8 mouse cellular contexts compared by ENCODE assay signal in the genomic region with DNA sequence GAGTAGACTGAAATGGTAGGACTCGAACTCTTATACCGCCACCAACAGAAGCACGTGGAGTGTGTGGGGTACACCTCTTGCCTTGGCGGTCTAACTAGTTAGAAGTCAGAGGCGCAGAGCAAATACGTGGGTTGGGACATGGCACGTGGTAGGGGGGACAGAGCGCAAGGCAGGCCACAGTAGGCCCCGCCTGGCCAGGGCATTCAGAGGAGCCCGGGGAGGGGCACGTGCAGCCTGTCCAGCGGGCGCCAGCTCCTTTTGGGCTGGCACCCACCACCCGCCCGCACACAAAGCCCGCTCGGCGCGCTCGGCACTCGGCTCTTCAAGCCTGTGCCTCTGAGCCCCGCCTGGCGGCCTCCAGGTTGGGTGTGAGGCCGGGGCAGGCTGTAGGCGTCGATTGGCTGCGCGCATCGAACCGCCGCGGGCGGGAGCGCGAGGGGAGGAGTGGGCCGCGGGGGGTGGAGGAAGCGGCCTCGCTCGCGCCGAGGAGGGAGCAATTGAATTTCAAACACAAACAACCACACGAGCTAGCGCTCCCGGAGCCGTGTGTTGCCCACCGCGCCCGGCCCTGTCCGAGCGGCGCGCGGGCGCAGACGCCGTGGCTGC. TPM values are rescaled to one million over a fixed set of nuclear protein-coding genes. Genes with fewer than 3 reads are reported as not detected.
DNase-seq lines count a peak whose midpoint lies in the region; ATAC-seq and TF ChIP-seq lines count a peak whose summit lies in the region.

TSS of gene Hdgf (plus strand) at position 442 of the 606 bp plus-strand sequence.

- peak within 1 kb of the TSS; percentile 88 for H3K27ac ChIP-seq in hindbrain, embryonic 14.5 days

- POLR2A ChIA-PET in Patski (lab: Charles Lee) = interaction anchor here (0.8 to 2.1 kb wide), 7 partner anchors 8 to 24 kb away, joined by 3 to 6 read pairs (median 5); partner anchors contain the start of genes Isg20l2 and Prcc

- under 1% methylated on average over 56 of the region's 57 CpGs for WGBS in hindbrain, embryonic 14.5 days

- no peaks in the 10 kb centered on the region for H3K36me3 ChIP-seq in hindbrain, embryonic 14.5 days (replicated peaks; ENCODE audit: control insufficient read depth, insufficient read depth)

- CTCF ChIA-PET in Patski (lab: Charles Lee) = interaction anchor here (0.6 to 1.4 kb wide), 3 partner anchors 11 to 65 kb away, joined by 3 to 5 read pairs (median 3); partner anchors contain the start of gene Nes

- H3K4me3 ChIP-seq in hindbrain, embryonic 14.5 days (replicated peaks; ENCODE audit: low read length) = peak within 1 kb of the TSS; percentile 75

- no peaks in the 10 kb centered on the region for H3K27me3 ChIP-seq in Patski
- H3K27me3 ChIP-seq in hindbrain, embryonic 14.5 days (ENCODE audit: control insufficient read depth, insufficient read depth, low read length) = no peaks in the 10 kb centered on the region

- peak within 1 kb of the TSS; percentile 89 for H3K4me2 ChIP-seq in hindbrain, embryonic 14.5 days (replicated peaks)

- H3K9ac ChIP-seq in hindbrain, embryonic 14.5 days = peak within 1 kb of the TSS; percentile 79

- in situ Hi-C loops in Patski (cut with MboI; ENCODE audit: low pct_unique_long_range_greater_than_20kb) = no loop called here

- H3K4me1 ChIP-seq in hindbrain, embryonic 14.5 days (replicated peaks; ENCODE audit: control insufficient read depth, insufficient read depth, low read length) = peaks cover 30% of the 10 kb centered on the region

- TF ChIP-seq CTCF in Patski (IDR thresholded peaks at IDR 0.05) = no peak

- ATAC-seq in Patski = peak; percentile 65
- ATAC-seq in hindbrain, embryonic 14.5 days (ENCODE audit: low FRiP score) = peak; percentile 94

- H3K9me3 ChIP-seq in hindbrain, embryonic 14.5 days (ENCODE audit: control insufficient read depth, low read length) = no peaks in the 10 kb centered on the region

- DNase-seq in Patski (ENCODE audit: low read depth, low spot score) = peak; percentile 88
- peak; percentile 95 to 96 for DNase-seq in cerebellum, postnatal 14 days
- DNase-seq in frontal cortex, postnatal 25 days (ENCODE audit: low spot score in 2 of 2) = peak; percentile 73 to 86
- peak; percentile 93 for DNase-seq in hindbrain, embryonic 14.5 days (ENCODE audit: low spot score)
- DNase-seq in layer of hippocampus, postnatal 36 days = peak; percentile 95 to 96
- DNase-seq in lung, postnatal 36 days = peak; percentile 97
- peak; percentile 99 for DNase-seq in retina, postnatal 1 day
- peak; percentile 87 to 91 for DNase-seq in urinary bladder, adult 18-20 months (ENCODE audit: low spot score in 2 of 2)

RNA-seq across cellular contexts. Expression of gene Hdgf, which starts in this region (rescaled TPM):
- 503 TPM for polyA plus RNA-seq in Patski (2021)
- 163 and 179 TPM in 2 replicates for polyA plus RNA-seq in hindbrain, embryonic 14.5 days (2014; fragmentation: Nextera tagmentation; extraction: Ambion mirVana)
- 100 to 1,000 TPM; 140 to 149 TPM for total RNA-seq in layer of hippocampus, postnatal 36 days (2021)

Comparison
In these comparisons a context has a peak if more than half of its experiments do, and no peak if none do; other contexts are left out.
1. Peak in every context shown above with its lines: DNase-seq, ATAC-seq, H3K4me3 ChIP-seq and H3K27ac ChIP-seq.